Comparison of ENCODE assay signal across 10 mouse cellular contexts in genomic region chr5:143405200-143405599, GRCm38 (mm10). TPM values are rescaled to one million over a fixed set of nuclear protein-coding genes. Genes with fewer than 3 reads are reported as not detected.
DNase-seq lines count a peak whose midpoint lies in the region; ATAC-seq and TF ChIP-seq lines count a peak whose summit lies in the region.
"Had no signal": no experiment of that assay in that cellular context is flagged by ENCODE, and none has a peak within 500 bp of the region (broad histone marks: within the 10 kb centered on the region; RNA-seq: fewer than 3 reads in every experiment).

No protein-coding gene starts in this region.

- peak overlapping the region; percentile 4; the same call in 1 of the 2 replicates for H3K27ac ChIP-seq in gastrocnemius, adult 2 months
- H3K27ac ChIP-seq in neural tube, embryonic 12.5 days: no peak overlapping the region
- H3K27ac ChIP-seq in limb, embryonic 14.5 days (replicated peaks; ENCODE audit: low read depth, low read length): no peak overlapping the region
- H3K27ac ChIP-seq in stomach, embryonic 16.5 days (ENCODE audit: low read length): no peak overlapping the region

- H3K4me2 ChIP-seq in neural tube, embryonic 12.5 days (replicated peaks): peak overlapping the region; percentile 91
- peak overlapping the region; percentile 70 for H3K4me2 ChIP-seq in limb, embryonic 14.5 days (replicated peaks; ENCODE audit: low read depth, low read length, severe bottlenecking)
- H3K4me2 ChIP-seq in stomach, embryonic 16.5 days (ENCODE audit: low read depth, low read length): peak overlapping the region; percentile 70

- intact Hi-C loops in gastrocnemius, adult 2 months (cut with DNase I): no loop called here

- TF ChIP-seq POLR2A in limb, embryonic 14.5 days (IDR thresholded peaks at IDR 0.05; ENCODE audit: borderline replicate concordance, extremely low read depth, insufficient read depth, insufficient read length): no peak

- no peaks in the 10 kb centered on the region for H3K9me3 ChIP-seq in neural tube, embryonic 12.5 days
- no peaks in the 10 kb centered on the region for H3K9me3 ChIP-seq in limb, embryonic 14.5 days (ENCODE audit: control insufficient read depth, low read length)
- no peaks in the 10 kb centered on the region for H3K9me3 ChIP-seq in stomach, embryonic 16.5 days (replicated peaks; ENCODE audit: control insufficient read depth, low read length)

- H3K4me1 ChIP-seq in neural tube, embryonic 12.5 days: peaks cover 19% of the 10 kb centered on the region
- H3K4me1 ChIP-seq in limb, embryonic 14.5 days (ENCODE audit: control insufficient read depth, insufficient read depth, low read length): peaks cover 12% of the 10 kb centered on the region
- peaks cover 23% of the 10 kb centered on the region for H3K4me1 ChIP-seq in stomach, embryonic 16.5 days (ENCODE audit: control insufficient read depth, insufficient read depth, low read length)

- no peak for TF ChIP-seq CTCF in gastrocnemius, adult 2 months (IDR thresholded peaks at IDR 0.05)

- H3K36me3 ChIP-seq in neural tube, embryonic 12.5 days: peaks cover 19% of the 10 kb centered on the region
- peaks cover 36% of the 10 kb centered on the region for H3K36me3 ChIP-seq in limb, embryonic 14.5 days (ENCODE audit: control insufficient read depth, insufficient read depth, low read length)
- H3K36me3 ChIP-seq in stomach, embryonic 16.5 days (ENCODE audit: control insufficient read depth, insufficient read depth, low read length): peaks cover 11% of the 10 kb centered on the region; the same call in 1 of the 2 replicates

- DNase-seq in gastrocnemius, adult 2 months: no peak
- no peak for DNase-seq in gastrocnemius, adult 18-20 months (ENCODE audit: low spot score)
- DNase-seq in neural tube, embryonic 10.5 days (ENCODE audit: extremely low spot score, low spot score): no peak
- no peak for DNase-seq in limb, embryonic 14.5 days (ENCODE audit: low spot score)
- DNase-seq in right cerebral cortex, postnatal 25 days: no peak
- no peak for DNase-seq in spleen, postnatal 10 days (ENCODE audit: low spot score in 2 of 2)
- DNase-seq: cerebellum, adult 2 months had no signal

- no peak overlapping the region for H3K9ac ChIP-seq in neural tube, embryonic 12.5 days
- peak overlapping the region; percentile 97; the same call in 1 of the 2 replicates for H3K9ac ChIP-seq in limb, embryonic 14.5 days (ENCODE audit: low read depth, low read length, severe bottlenecking)
- H3K9ac ChIP-seq in stomach, embryonic 16.5 days (ENCODE audit: low read length): no peak overlapping the region

- no peak for ATAC-seq in neural tube, embryonic 12.5 days (ENCODE audit: low FRiP score, low read depth)
- no peak for ATAC-seq in limb, embryonic 14.5 days (ENCODE audit: low FRiP score, low read depth)
- no peak for ATAC-seq in stomach, embryonic 16.5 days (ENCODE audit: insufficient read depth, low FRiP score)

- H3K27me3 ChIP-seq in neural tube, embryonic 12.5 days (replicated peaks): no peaks in the 10 kb centered on the region
- H3K27me3 ChIP-seq in limb, embryonic 14.5 days (ENCODE audit: control insufficient read depth, insufficient read depth, low read length): no peaks in the 10 kb centered on the region
- no peaks in the 10 kb centered on the region for H3K27me3 ChIP-seq in stomach, embryonic 16.5 days (ENCODE audit: control insufficient read depth, insufficient read depth, low read length)

- peak overlapping the region; percentile 75 for H3K4me3 ChIP-seq in gastrocnemius, adult 2 months
- H3K4me3 ChIP-seq in neural tube, embryonic 12.5 days: no peak overlapping the region
- peak overlapping the region; percentile 78 for H3K4me3 ChIP-seq in limb, embryonic 14.5 days (replicated peaks; ENCODE audit: low read length)
- peak overlapping the region; percentile 90 for H3K4me3 ChIP-seq in stomach, embryonic 16.5 days (replicated peaks; ENCODE audit: low read length)

- 92% methylated on average over 9 of the region's 9 CpGs for WGBS in neural tube, embryonic 12.5 days
- 83% methylated on average over 9 of the region's 9 CpGs for WGBS in limb, embryonic 14.5 days
- WGBS in stomach, embryonic 16.5 days: 79% methylated on average over 9 of the region's 9 CpGs

RNA-seq across cellular contexts. Expression of gene Kdelr2, which starts 1.6 kb away (rescaled TPM):
- total RNA-seq in gastrocnemius, adult 2 months (2021): 10 to 100 TPM; 33.1 to 37.6 TPM
- 10 to 100 TPM; 32.2 to 32.5 TPM for total RNA-seq in gastrocnemius, adult 18-20 months (2021)
- 164 and 183 TPM in 2 replicates for polyA plus RNA-seq in neural tube, embryonic 12.5 days (2016; fragmentation: Nextera tagmentation; extraction: Ambion mirVana)
- polyA plus RNA-seq in limb, embryonic 14.5 days (2012; rRNA removed): 189 and 268 TPM in 2 replicates
- 463 and 493 TPM in 2 replicates for polyA plus RNA-seq in limb, embryonic 14.5 days (2014; fragmentation: Nextera tagmentation; extraction: Ambion mirVana)
- polyA plus RNA-seq in stomach, embryonic 16.5 days (2015; fragmentation: Nextera tagmentation; extraction: Ambion mirVana): 364 and 376 TPM in 2 replicates

RNA-seq across cellular contexts. Expression of gene Grid2ip, which starts 48.1 kb away (rescaled TPM):
- total RNA-seq in gastrocnemius, adult 2 months (2021): not detected
- total RNA-seq in gastrocnemius, adult 18-20 months (2021): not detected
- polyA plus RNA-seq in neural tube, embryonic 12.5 days (2016; fragmentation: Nextera tagmentation; extraction: Ambion mirVana): 0.19 and 0.37 TPM in 2 replicates
- polyA plus RNA-seq in limb, embryonic 14.5 days (2012; rRNA removed): 1.5 and 2.2 TPM in 2 replicates
- polyA plus RNA-seq in limb, embryonic 14.5 days (2014; fragmentation: Nextera tagmentation; extraction: Ambion mirVana): 0.51 and 0.89 TPM in 2 replicates
- 2.9 and 4.5 TPM in 2 replicates for polyA plus RNA-seq in stomach, embryonic 16.5 days (2015; fragmentation: Nextera tagmentation; extraction: Ambion mirVana)
- polyA plus RNA-seq: gonadal fat pad, adult 2 months had no signal

RNA-seq across cellular contexts. Expression of gene Daglb, which starts 59.2 kb away (rescaled TPM):
- 1 to 10 TPM; 8.0 to 10.0 TPM for total RNA-seq in gastrocnemius, adult 2 months (2021)
- 1 to 10 TPM; 9.3 to 9.5 TPM for total RNA-seq in gastrocnemius, adult 18-20 months (2021)
- polyA plus RNA-seq in neural tube, embryonic 12.5 days (2016; fragmentation: Nextera tagmentation; extraction: Ambion mirVana): 14.8 and 16.3 TPM in 2 replicates
- polyA plus RNA-seq in limb, embryonic 14.5 days (2012; rRNA removed): 7.9 and 9.8 TPM in 2 replicates
- 7.3 and 8.3 TPM in 2 replicates for polyA plus RNA-seq in limb, embryonic 14.5 days (2014; fragmentation: Nextera tagmentation; extraction: Ambion mirVana)
- polyA plus RNA-seq in stomach, embryonic 16.5 days (2015; fragmentation: Nextera tagmentation; extraction: Ambion mirVana): 10.3 and 11.5 TPM in 2 replicates
